Mouse (Mus musculus) A20 (cell line): ENCODE data around the gene Vkorc1l1.
"Not testable (repeated sequence)": the region's sequence is repeated elsewhere in the genome, so short reads cannot be mapped to it uniquely, and the experiment has no call there.

Experiments
- DNase-seq: peaks from one replicate; pipeline ENCODE4 v3.0.0-alpha.2; 2011; ENCODE audit warnings: low read depth, low spot score

Vkorc1l1 gene

DNA sequence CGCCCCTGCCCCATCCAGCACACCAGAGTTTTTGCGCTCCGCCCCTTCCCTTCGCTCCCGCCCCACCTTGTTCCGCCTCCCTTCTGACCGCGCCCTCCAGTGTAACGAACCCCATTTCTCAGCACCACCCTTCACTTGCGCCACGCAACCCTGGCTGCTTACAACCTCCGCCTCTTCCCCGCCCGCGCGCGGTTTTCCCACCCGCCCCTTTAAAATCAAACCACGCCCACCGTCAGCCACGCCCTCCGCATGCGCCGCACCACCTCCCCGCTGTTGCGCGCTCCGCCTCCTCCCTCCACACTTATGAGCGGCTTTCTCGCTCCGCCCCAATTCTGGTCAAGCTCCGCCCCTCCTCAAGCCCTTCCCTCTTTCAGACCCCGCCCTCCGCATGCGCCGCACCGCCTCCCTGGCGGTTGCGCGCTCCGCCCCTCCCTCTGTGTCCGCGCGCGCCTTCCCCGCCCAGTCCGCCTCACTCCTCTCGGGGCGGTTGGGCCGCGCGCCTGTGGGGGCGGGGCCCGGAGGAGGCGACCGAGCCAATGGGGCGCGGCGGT, at the start of gene Vkorc1l1:
TSS of gene Vkorc1l1 (plus strand) at position 476 of the 551 bp plus-strand sequence.
- peak; percentile 99 for DNase-seq

DNA sequence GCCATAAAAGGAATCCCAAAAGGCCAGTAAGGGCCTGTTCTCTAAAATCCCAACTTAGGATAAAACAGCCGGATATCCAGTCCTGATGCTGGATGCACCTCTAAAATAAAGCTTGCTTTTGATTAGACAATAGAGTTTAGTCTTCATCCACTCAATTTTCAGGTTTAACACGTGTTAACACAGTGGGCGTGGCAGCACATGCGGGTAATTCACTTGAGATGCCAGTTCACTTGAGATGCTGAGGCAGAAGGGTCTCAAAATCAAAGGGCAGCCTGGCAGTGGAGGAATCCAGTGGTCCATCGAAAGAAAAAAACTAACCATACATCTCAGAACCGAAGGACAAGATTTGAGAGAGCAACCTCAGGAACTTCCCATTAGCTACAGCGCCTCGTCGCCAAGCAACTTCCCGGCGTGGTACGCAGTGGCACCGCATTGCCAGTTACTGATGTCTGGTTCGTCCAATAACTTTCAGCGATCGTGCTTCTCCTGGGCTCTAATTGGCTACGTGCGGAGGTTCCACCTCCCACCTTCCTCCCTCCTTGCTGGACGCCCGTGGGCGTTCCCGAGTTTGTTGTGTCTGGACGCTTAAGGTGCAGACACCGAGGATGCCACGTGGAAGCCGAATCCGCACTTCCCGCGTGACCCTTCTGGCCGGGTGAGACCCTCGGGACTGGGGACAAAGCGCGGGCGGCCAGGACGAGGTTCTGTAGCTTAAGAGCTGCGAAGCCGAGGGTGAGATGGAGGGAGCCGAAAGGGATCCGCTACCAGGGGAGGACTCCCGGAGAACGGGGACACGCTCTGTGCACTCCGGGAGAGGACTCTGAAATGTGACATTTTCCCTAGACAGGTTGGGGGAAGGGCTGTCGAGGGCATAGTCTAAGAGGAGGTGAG, 46.3 kb upstream of the Vkorc1l1 start, which contains the start of gene Zbed5:
TSS of gene Zbed5 (plus strand) at position 526 of the 891 bp plus-strand sequence.
- peak; percentile 96 for DNase-seq

DNA sequence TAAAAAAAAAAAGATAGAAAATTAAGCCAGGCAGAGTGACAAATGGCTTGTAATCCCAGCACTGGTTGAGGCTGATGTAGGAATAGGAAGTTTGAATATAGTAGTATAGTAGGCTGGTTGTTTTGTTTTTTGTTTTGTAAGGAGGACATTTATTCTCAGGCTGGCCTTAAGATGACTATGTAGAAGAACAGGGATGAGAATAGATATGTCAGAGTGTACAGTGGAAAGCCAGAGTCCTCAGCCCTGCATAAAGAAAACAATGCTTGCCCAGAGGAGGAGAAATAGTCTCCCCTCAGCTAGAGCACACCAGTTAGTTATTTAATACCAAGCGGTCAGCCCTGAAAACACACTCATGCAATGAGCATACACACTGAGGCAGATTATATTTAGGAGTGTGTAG, 43.3 kb upstream of the Vkorc1l1 start, which contains the start of gene Phkg1:
TSS of gene Phkg1 (minus strand) at position 101 of the 400 bp plus-strand sequence.
- no peak for DNase-seq

DNA sequence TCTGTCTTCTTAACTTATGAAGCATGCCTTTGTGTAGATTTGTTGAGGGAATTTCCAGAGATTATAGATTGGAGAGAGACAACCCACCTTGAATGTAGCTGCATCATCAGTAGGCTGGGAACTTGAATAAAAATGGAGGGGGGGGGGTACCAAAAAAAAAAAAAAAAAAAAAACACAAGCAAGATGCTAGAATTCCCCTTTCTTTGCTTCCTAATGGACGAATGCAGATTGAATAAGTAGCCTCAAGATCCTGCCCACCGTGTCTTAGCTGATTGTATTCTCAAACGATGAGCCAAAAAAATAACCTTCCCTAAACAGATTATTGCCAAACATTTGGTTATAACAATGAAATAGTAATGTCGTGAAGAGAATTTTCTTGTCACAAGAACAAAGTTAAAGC, 34.0 kb upstream of the Vkorc1l1 start:
- DNase-seq: no peak

DNA sequence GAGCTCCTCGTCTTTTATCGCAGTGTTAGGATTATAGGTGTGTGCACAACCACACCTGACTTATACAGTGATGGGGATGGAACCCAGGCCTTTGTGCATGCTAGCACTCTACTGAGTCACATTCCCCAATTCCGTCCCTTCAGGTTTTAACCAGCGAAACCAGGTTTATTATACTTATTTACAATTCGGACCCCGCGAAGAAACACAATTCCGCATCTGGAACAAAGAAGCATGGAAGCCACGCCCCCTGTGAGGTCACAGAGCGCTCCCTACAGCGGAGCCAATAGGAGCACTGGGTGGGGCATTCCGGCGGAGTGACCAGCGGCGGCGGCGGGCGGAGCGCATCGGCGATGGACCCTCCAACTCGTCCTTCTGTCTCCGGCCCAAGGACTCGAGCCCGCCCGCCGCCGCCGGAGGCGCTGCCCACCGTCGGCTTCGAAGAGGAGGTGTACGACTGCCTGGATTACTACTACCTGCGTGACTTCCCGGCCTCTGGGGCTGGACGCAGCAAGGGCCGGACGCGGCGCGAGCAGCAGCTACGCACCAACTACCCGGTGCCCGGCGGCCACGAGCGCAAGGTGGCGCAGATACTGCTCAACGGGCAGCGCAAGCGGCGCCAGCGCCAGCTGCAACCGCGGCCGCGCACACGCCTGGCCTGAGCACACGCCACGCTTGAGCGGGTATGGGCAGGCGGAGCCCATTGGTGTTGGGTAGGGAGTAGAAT, 33.4 kb upstream of the Vkorc1l1 start, which contains the start of gene Nupr1l:
TSS of gene Nupr1l (plus strand) at position 299 of the 724 bp plus-strand sequence.
- DNase-seq: peak; percentile 92

DNA sequence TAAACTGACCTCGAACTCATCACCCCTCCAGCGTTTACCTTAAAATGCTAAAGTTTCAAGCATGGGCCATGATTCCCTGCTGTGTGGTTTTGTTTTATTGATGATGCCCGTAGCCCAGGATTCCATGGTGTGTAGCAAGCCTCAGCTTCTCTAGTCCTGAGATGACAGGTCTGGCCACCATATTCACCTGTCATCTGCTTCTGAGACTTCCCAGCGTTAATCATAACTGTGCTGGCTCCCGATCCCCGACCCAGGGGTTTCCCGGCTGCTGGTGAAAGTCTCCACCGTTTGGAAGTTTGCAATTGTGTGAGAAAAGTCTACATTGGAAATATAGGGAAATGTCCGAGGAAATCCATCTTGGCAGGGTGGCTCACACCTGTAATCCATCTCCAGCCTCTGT, 32.6 kb upstream of the Vkorc1l1 start:
- no peak for DNase-seq

DNA sequence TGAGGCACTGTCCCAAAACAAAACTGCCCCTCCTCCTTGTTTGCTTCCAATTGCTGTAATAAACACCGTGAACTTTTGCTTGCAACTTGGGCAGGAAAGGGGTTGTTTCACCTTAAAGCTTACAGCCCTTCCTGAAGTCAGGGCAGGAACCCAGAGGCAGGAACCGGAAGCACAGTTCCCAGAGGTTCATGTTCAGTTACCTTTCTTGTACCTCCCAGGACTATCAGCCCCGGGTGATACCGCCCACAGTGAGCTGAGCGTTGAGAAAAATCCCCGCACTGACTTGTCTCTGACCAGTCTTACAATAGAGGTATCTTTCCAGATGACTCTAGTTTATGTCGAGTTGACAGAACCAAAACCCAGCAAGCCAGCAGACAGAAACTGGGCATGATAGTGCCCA, 32.2 kb upstream of the Vkorc1l1 start:
- no peak for DNase-seq

DNA sequence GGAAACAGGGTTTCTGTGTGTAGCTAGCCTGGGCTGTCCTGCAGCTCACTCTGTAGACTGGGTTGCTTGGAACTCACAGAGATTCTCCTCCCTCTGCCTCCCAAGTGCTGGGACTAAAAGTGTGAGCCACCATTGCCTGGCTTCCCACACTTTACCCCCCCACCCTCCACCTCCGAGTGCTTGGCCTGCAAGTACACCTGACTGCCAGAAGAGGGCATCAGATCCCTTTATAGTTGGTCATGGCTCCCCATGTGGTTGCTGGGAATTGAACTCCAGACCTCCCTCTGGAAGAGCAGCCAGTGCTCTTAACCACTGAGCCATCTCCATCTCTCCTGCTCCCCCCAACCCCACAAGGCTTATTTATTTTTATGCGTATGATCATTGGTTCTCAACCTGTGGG, 27.7 kb upstream of the Vkorc1l1 start:
- peak; percentile 68 for DNase-seq

DNA sequence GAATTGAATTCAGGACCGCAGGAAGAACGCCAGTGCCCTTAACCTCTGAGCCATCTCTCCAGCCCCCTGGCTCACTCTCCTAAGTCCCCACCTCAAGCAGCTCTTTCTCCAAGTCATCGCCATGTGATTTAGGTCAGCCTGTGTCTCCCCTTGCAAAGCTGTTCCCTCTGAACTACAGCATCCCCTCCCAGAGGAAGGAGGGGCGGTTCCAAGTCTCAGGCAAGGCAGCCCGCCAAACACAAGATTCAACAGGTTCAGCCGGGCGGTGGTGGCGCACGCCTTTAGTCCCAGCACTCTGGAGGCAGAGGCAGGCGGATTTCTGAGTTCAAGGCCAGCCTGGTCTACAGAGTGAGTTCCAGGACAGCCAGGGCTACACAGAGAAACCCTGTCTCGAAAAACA, 26.3 kb upstream of the Vkorc1l1 start:
- not testable (repeated sequence) for DNase-seq

DNA sequence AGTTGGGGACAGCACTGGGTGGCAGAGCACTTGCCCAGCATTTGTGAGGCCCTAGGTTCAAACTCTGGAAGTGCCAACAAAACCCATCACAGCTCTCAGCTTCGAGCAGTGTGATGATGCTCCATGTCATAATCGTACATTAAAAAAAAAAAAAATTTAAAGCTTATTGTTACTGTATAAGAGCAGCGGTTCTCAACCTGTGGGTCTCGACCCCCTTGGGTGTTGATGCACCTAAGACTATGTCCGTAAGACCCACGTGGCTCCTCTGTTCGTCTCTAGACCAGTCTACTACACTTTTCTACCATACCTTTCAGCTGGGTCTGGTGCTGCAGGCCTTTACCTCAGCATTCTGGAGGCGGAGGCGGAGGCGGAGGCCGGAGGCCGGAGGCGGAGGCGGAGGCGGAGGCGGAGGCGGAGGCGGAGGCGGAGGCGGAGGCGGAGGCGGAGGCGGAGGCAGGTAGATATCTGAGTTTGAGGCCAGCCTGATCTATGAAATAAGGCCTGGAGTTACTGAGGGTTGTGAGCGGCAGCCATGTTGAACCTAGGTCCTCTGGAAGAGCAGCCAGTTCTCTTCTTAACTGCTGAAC, 23.6 kb upstream of the Vkorc1l1 start:
- no peak for DNase-seq

DNA sequence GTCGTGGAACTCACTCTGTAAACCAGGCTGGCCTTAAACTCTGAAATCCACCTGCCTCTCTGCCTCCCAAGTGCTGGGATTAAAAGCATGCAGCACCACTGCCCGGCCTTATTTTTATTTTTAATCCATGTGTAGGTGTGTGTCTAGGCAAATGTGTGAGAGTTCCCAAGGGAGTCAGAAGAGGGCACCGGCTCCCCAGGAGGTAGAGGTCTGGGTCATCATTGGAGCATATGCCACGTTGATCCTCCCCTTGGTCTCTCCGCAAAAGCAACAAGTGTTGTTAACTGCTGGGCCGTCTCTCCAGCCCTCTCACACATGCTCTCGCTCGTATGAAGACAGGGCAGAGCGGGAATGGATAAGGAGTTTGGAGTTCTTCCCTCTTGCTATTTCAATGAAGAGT, 23.0 kb upstream of the Vkorc1l1 start:
- no peak for DNase-seq

DNA sequence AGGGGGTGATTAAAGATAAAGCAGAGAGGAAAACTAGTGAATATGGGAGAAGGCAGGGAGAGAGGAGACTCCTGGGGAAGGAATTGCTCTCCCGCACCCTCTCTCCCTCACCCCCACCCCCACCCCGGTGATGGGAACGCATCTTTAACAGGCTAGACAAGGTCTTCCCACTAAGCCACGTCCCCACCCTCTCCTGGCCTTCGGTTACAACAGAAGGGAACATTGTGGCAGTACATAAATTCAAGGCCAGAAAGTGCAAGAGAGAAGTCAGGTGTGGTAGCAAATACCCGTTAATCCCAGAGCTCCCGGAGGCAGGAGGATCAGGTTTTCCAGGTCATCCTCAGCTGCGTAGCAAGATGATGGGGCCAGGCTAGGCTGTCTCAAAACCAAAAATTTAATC, 22.4 kb upstream of the Vkorc1l1 start:
- no peak for DNase-seq

DNA sequence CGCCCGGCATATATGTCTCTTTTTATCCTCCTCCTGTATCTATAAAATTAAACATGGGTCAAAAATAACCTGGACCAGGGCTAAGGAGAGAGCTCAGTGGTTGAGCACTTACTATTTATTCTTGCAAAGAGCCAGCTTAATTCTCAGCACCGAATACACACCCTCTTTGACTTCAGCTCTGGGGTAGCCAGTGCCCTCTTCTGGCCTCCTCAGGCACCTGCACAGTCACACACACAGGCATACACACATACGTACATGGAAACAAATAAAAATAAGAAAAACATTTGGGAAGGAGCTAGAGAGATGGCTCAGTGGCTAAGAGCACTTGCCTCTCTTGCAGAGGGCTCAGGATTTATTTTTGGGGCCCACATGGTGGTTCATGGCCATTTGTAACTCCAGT, 19.8 kb upstream of the Vkorc1l1 start:
- no peak for DNase-seq

DNA sequence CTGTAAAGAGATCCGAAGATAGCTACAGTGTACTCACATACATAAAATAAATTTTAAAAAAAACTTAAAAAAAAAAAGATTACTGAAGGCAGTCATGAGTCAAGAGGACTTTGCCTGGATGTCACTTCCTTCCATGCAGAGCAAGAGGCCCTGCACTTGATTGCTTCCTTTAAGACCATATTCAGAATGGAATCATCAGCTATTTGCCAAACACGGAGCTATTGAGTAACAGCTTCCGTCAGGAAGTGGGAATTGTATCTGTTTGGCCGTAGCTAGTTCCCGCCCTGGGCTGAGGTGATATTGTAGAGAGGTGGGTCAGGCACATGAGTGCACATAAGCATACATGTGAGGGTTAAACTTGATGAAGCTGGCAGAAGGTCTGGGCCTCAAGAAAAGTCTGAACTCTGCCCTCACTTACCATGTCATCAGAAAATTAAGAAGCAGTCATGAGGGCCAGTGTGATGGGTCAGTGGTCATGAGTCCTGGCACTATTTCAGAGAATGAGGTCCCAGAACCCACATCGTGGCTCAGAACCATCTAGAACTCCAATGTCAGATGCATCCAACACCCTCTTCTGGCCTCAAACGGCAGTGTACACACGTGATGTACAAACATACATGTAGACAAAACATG, 16.8 kb upstream of the Vkorc1l1 start:
- no peak for DNase-seq

DNA sequence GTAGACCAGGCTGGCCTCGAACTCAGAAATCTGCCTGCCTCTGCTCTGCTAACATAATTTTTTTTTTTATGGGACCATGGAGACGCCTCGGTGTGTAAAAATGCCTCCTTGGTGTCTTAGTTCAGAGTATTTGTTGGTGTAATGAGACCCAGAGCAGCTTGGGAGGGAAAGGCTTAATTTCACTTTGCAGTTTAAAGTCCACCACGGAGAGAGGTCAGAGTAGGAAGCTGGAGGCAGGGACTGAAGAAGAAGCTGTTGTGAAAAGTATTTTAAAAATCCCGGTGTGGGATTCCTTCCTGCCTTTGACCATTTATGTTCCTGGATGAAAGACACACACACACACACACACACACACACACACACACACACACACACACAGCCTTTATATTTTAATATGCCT, 15.8 kb upstream of the Vkorc1l1 start:
- no peak for DNase-seq

DNA sequence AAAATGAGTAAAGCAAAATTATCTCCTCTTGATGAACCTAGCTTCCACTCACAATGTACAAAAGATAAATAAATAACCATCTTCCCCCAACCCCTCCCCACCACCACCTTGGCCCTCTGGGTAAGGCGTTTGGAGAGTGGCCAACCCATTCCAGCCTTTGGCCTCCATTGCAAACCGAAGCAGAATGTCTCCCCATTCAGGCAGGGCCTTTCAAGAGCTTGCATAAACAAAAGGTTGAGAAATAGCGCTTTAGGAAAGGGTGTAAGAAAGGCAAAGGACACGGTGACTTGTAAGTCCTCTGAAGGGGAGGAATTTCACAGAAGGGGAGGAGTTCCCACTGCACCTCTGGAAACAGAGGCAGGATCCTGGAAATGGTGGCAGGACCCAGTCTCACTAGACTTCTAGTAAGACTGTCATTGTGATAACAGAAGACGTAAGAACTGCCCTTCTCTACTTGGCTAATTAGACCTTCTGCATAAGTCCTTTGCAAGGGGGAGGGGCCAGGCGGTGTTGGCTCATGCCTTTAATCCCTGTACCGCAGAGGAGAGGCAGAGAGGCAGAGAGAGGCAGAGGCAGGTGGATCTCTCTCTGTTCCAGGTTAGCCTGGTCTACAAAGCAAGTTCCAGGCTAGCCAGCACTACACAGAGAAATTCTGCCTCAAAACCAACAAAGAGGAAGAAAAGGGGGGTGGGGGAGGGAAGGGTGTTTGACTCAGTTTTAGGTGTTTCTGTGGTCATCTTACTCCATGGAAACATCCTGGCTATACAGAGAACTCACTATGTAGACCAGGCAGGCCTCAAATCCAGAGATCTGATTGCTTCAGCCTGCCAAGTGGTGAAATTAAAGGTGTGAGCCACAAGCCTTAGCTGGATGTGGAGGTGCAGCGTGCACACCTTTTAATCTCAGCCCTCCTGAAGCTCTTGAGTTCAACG, 11.6 kb upstream of the Vkorc1l1 start:
- DNase-seq: no peak

DNA sequence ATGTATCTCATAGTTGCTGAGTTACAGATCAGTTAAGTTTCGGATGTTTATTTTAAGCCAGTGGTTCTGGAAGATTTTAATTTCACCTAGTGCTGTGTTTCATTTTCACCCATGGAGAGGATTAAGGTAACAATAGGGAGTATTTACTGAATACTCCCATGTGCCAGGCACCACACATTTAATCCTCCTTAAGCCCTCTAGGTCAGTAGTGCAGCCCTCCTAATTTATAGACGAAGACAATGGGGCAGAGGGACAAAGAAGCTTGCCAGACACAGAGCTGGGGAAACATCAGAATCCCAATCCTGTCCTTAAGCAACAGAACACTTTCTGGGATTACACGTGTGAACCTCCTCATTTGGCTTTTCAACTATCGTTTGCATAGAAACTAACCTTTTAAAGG, 4.8 kb upstream of the Vkorc1l1 start:
- no peak for DNase-seq

DNA sequence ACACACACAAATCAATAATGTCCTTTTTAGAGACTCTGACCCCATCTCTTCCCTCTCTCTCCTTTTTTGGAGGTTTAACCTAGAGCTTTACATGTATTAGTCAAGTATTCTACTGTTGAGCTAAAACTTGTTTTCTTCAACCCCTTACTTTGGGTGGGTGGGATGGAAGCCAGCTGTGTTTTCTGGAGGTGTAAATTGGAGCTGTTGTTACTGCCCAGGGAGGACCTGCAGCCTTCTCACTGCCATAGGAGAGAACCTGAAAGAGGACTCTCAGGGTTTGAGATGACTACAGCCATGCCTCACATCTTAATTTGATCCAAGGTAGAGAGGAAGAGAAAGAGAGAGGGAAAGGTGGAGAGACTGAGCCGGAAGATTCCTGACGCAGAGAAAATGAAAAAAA, 1.5 kb upstream of the Vkorc1l1 start:
- no peak for DNase-seq

DNA sequence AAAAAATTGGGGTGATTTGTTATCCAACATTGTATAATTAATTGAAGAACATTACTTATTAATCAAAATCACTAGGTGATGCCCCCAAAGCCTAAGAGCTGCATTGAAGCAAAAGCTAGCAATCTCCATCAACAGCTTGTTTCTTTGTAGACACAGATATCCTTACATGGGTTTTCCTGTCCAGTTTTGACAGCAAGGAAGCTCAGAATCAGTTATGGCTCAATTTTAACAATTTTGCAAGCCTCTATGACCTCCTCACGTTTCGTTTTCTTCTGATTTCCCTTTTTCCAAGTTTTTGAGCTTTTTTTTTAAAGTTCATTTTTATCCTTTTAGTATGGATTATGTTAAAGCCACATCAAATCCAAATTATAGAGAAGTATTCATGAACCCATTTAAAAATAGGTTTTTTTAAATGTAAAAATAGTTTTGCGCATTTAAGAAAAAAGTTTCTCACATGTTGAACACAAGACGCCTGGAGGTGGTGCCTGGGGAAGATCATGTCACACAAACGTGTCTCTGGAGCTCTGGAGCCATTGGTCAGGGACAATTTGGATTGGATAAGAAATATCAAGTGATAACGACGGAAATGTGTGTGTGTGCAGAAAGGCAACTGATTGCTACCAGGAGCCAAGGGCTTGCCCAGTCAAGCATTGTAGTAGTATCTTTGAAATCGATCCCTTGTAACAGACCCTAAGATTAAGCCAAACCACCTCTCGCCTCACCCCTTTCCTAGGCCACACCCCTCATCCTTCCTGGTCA, 855 bp upstream of the Vkorc1l1 start:
- DNase-seq: no peak
